Mouse (Mus musculus): ENCODE data around the gene 1700020D05Rik.
A peak's percentile ranks its signal among the peaks of the same experiment; 100 is the strongest.

The 1700020D05Rik gene

DNA sequence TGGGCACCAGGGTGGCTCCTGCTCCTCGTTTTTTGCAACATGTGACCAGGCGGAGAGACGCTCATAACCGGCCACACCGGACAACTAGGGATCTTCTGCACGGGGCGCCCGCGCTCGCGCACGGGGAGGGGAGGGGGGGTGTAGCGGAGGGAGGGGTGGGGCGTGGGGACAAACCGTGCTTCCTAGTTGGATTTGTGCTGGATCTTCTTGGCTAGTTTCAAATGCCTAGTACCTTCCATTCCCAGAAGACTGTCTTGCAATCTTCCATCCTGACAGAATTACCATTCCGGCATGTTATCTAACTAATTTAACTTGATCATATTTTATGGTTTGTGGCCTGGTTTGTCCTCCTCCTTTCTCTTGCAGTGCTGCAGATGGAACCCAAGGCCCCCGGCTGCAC lies at the start of gene 1700020D05Rik:
Gene 1700020D05Rik (minus strand): TSS at position 101 of the 400 bp plus-strand sequence.
- H3K27me3 ChIP-seq (ENCODE audit: control insufficient read depth, insufficient read depth, low read length, poor library complexity, severe bottlenecking), result no peaks in the 10 kb centered on the region
- no peaks in the 10 kb centered on the region; the same call in 1 of the 2 replicates for H3K36me3 ChIP-seq (ENCODE audit: control insufficient read depth, insufficient read depth, low read length, poor library complexity, severe bottlenecking)
- no peak for DNase-seq (ENCODE audit: low read depth, low spot score)

GRCm38 (mm10) chr19:5547471-5548056 lies 44.0 kb upstream of the 1700020D05Rik start:
- Histone ChIP-seq H3K36me3 (ENCODE audit: control insufficient read depth, insufficient read depth, low read length, poor library complexity, severe bottlenecking) (no peaks in the 10 kb centered on the region), H3K27me3 (ENCODE audit: control insufficient read depth, insufficient read depth, low read length, poor library complexity, severe bottlenecking) (no peaks in the 10 kb centered on the region)
- DNase-seq (ENCODE audit: low read depth, low spot score), result no peak

- DNase-seq (ENCODE audit: low read depth, low spot score), result no peak
- Histone ChIP-seq H3K27me3 (ENCODE audit: control insufficient read depth, insufficient read depth, low read length, poor library complexity, severe bottlenecking) (no peaks in the 10 kb centered on the region), H3K36me3 (ENCODE audit: control insufficient read depth, insufficient read depth, low read length, poor library complexity, severe bottlenecking) (no peaks in the 10 kb centered on the region)
Measured at GRCm38 (mm10) chr19:5544031-5544430, 40.4 kb upstream of the 1700020D05Rik start.

DNA sequence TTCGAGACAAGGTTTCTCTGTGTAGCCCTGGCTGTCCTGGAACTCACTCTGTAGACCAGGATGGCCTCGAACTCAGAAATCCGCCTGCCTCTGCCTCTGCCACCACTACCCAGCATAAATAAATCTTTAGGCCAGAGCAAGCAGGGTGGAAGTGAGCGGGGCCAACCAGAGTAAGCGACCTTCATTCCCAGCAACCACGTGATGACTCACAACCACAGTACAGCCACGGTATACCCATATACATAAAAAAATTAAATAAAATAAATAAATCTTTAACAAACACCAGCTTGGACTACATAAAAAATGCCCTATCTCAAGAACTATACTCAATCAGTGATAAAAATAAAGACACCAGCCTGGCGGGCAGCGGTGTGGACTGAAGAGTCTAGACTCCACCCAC lies 39.8 kb upstream of the 1700020D05Rik start:
- no peak for DNase-seq (ENCODE audit: low read depth, low spot score)
- Histone ChIP-seq H3K36me3 (ENCODE audit: control insufficient read depth, insufficient read depth, low read length, poor library complexity, severe bottlenecking) (no peaks in the 10 kb centered on the region), H3K27me3 (ENCODE audit: control insufficient read depth, insufficient read depth, low read length, poor library complexity, severe bottlenecking) (no peaks in the 10 kb centered on the region)

GRCm38 (mm10) chr19:5538786-5539185 lies 35.2 kb upstream of the 1700020D05Rik start:
- Histone ChIP-seq H3K36me3 (ENCODE audit: control insufficient read depth, insufficient read depth, low read length, poor library complexity, severe bottlenecking) (no peaks in the 10 kb centered on the region), H3K27me3 (ENCODE audit: control insufficient read depth, insufficient read depth, low read length, poor library complexity, severe bottlenecking) (no peaks in the 10 kb centered on the region)
- no peak for DNase-seq (ENCODE audit: low read depth, low spot score)

- Histone ChIP-seq H3K27me3 (ENCODE audit: control insufficient read depth, insufficient read depth, low read length, poor library complexity, severe bottlenecking) (no peaks in the 10 kb centered on the region), H3K36me3 (ENCODE audit: control insufficient read depth, insufficient read depth, low read length, poor library complexity, severe bottlenecking) (no peaks in the 10 kb centered on the region)
- DNase-seq (ENCODE audit: low read depth, low spot score), result no peak
Measured at GRCm38 (mm10) chr19:5532520-5532919, 28.9 kb upstream of the 1700020D05Rik start.

GRCm38 (mm10) chr19:5530138-5530524 lies 26.5 kb upstream of the 1700020D05Rik start:
- DNase-seq (ENCODE audit: low read depth, low spot score), result no peak
- no peaks in the 10 kb centered on the region for H3K36me3 ChIP-seq (ENCODE audit: control insufficient read depth, insufficient read depth, low read length, poor library complexity, severe bottlenecking)
- H3K27me3 ChIP-seq (ENCODE audit: control insufficient read depth, insufficient read depth, low read length, poor library complexity, severe bottlenecking), result no peaks in the 10 kb centered on the region

DNA sequence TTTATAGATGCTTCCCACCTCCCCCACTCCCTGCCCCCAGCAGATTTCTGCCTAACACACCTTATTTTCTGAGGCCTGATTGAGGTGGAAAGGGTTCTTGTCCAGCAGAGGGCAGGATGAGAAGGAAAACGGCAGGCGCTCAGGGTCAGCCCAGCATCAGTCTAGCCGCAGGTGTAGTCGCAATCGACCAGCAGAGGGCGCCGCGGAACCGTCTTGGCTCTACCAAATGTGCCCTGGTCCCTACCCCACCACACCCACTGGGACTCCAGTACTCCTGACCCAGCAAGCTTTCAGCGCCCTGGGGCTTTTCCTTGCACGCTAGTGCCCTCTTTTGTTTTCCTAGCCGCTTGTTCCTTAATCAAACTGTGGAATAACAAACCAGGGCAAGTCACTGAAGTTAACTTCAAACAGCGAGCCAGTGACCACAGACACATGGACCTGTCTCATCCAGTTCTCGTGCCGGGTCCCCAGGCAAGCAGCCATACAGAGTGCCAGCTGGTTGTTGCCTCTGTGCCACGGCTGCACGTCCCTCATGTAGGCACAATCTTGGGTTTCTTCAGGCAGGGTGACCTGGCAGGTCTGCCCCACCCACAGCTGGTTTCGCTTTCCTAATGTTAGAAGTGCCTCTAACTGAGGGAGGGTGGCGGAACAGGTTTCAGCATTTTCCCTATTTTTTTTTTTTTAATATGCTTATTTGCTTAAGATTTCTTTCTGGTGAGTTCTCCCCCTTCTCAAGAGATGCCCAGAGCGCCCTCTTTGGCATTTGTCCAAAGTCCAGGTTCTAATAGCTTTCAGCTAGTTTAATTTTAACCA lies 25.9 kb upstream of the 1700020D05Rik start:
- DNase-seq (ENCODE audit: low read depth, low spot score), result peak; percentile 96
- H3K36me3 ChIP-seq (ENCODE audit: control insufficient read depth, insufficient read depth, low read length, poor library complexity, severe bottlenecking), result no peaks in the 10 kb centered on the region
- no peaks in the 10 kb centered on the region for H3K27me3 ChIP-seq (ENCODE audit: control insufficient read depth, insufficient read depth, low read length, poor library complexity, severe bottlenecking)

DNA sequence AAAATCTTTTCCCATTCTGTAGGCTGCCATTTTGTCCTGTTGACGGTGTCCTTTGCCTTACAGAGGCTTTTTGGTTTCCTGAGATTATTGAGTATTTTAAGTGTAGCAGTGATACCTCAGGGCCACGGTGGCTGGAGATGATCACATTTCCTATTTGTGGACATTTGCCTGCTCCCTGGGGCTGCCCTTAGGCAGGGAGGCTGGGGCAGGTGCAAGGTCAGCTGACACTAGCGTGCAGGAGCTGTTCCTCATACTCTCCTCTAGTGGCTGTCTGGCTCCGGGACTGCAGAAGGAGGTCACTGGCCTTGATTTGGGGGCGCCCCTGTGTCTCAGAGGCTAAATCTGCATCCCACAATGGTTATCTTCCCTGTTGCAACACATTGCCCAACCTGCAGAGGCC lies 21.6 kb upstream of the 1700020D05Rik start:
- no peak for DNase-seq (ENCODE audit: low read depth, low spot score)

GRCm38 (mm10) chr19:5518721-5519120 lies 15.1 kb upstream of the 1700020D05Rik start:
- no peaks in the 10 kb centered on the region for H3K27me3 ChIP-seq (ENCODE audit: control insufficient read depth, insufficient read depth, low read length, poor library complexity, severe bottlenecking)
- no peaks in the 10 kb centered on the region for H3K36me3 ChIP-seq (ENCODE audit: control insufficient read depth, insufficient read depth, low read length, poor library complexity, severe bottlenecking)
- no peak for DNase-seq (ENCODE audit: low read depth, low spot score)

More for the DNA sequence above, 21.6 kb upstream of the 1700020D05Rik start:
- Histone ChIP-seq H3K27me3 (ENCODE audit: control insufficient read depth, insufficient read depth, low read length, poor library complexity, severe bottlenecking) (no peaks in the 10 kb centered on the region), H3K36me3 (ENCODE audit: control insufficient read depth, insufficient read depth, low read length, poor library complexity, severe bottlenecking) (no peaks in the 10 kb centered on the region)

- no peak for DNase-seq (ENCODE audit: low read depth, low spot score)
- Histone ChIP-seq H3K27me3 (ENCODE audit: control insufficient read depth, insufficient read depth, low read length, poor library complexity, severe bottlenecking) (no peaks in the 10 kb centered on the region), H3K36me3 (ENCODE audit: control insufficient read depth, insufficient read depth, low read length, poor library complexity, severe bottlenecking) (no peaks in the 10 kb centered on the region)
Measured at GRCm38 (mm10) chr19:5516906-5517505, 13.4 kb upstream of the 1700020D05Rik start.

DNA sequence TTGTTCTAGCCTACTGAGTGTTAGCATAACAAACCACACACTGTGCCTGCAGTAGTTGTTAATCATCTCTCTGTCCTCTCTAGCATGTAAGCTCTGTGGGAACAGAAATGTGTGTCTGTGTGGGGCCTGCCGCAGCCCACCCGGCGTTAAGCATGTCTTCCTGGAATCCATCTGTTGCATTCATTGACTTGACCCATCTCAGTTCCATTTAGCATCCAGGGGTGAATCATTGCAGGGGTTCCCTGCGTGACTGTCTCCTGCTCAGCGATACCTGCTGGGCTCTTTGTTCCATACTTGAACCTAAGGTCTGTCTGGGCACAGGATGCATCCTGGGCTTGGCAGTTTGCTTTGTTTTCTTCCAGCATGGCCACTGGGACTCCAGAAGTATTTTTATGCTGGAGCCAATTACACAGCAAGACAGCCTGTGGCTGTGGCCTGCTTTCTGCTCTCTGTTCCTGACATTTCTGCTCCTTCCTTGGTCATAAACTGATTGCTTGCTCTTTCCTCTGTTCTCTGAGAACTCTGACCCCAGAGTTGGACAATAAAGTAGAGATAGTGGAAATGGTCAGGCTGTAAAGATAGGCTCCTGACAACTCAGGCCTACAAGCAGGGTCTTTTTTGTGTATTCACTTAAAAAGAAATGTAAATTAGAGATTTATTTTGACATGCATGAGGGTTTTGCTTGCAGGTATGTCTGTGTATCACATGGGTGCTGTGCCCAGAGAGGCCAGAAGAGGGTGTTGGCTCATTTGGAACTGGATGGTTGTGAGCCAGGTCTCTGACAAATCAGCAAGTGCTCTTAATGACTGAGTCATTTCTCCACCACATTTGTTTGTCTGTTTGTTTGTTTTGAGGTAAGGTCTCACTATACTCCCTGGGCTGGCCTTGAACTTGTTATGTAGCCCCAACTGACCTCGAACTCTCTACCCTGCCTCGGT lies 12.5 kb upstream of the 1700020D05Rik start:
- H3K36me3 ChIP-seq (ENCODE audit: control insufficient read depth, insufficient read depth, low read length, poor library complexity, severe bottlenecking), result no peaks in the 10 kb centered on the region
- DNase-seq (ENCODE audit: low read depth, low spot score), result peak; percentile 34
- H3K27me3 ChIP-seq (ENCODE audit: control insufficient read depth, insufficient read depth, low read length, poor library complexity, severe bottlenecking), result no peaks in the 10 kb centered on the region

DNA sequence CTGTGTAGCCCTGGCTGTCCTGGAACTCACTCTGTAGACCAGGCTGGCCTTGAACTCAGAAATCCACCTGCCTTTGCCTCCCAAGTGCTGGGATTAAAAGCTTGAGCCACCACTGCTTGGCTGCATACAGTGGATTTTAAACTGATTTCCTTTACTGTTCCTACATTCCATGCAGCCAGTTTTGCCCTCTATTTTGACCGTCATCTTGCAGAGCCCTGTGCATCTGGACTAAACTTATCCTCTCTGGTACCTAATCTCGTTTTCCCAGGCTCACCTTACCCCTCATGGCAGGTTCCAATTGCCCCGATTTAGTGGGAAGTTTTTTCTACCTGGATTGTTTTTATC lies 9.4 kb upstream of the 1700020D05Rik start:
- DNase-seq (ENCODE audit: low read depth, low spot score), result no peak
- H3K27me3 ChIP-seq (ENCODE audit: control insufficient read depth, insufficient read depth, low read length, poor library complexity, severe bottlenecking), result no peaks in the 10 kb centered on the region
- H3K36me3 ChIP-seq (ENCODE audit: control insufficient read depth, insufficient read depth, low read length, poor library complexity, severe bottlenecking), result no peaks in the 10 kb centered on the region

- H3K36me3 ChIP-seq (ENCODE audit: control insufficient read depth, insufficient read depth, low read length, poor library complexity, severe bottlenecking), result no peaks in the 10 kb centered on the region
- no peaks in the 10 kb centered on the region for H3K27me3 ChIP-seq (ENCODE audit: control insufficient read depth, insufficient read depth, low read length, poor library complexity, severe bottlenecking)
- DNase-seq (ENCODE audit: low read depth, low spot score), result peak; percentile 81
Measured at GRCm38 (mm10) chr19:5512091-5513004, 8.8 kb upstream of the 1700020D05Rik start.

Data from splenic B cell, adult 2 months (primary cell).